Mouse (Mus musculus) spleen, postnatal 10 days (tissue): Measurements from ENCODE around the gene Htr5a.

Experiments used
- DNase-seq, 2 experiments: peaks; one replicate each; pipeline ENCODE4 v3.0.0; 2021 to 2022; ENCODE audit warnings: low spot score in 2 of 2

The Htr5a gene

GRCm38 (mm10) chr5:27881261-27881660 lies 39.3 kb downstream of the Htr5a start:
- no peak for DNase-seq

DNA sequence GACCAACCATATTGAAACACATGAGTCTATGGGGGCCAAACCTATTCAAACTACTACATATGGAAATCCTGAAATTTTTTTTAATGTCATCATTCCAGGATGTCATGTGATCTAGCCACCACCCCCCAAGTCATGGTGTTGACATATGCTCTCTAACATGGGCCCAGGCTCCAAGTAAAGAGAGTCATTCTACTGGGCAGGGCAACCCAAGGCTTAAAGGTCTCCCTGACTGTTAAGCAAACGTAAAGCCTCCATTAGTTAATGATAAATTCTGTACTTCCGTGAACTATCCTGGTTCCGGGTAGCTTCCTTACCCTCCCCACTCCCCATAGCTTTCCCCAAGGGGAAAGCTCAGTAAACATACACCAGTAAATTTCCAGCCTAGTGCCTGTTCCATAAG lies 46.1 kb downstream of the Htr5a start:
- DNase-seq = no peak

DNA sequence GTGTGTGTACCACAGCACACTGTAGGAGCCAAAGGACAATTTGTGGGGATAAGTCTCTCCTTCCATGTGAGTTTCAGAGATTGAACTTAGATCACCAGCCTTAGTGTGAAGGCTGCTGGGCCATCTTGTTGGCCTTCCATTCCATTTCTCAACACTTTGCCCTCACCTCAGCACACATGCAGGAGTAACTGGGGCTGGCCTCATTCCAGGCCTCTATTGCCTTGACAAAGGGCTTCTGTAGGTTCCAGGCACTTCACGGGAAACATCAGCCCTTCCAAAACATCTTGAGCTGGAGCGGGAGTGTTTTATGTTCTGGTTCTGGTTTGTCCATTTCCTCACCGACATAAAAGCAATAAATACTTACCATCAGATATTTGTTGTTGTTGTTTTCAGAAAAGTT lies 54.0 kb downstream of the Htr5a start:
- DNase-seq = no peak

- no peak for DNase-seq
These were observed 57.8 kb downstream of the Htr5a start for GRCm38 (mm10) chr5:27899756-27900155.

DNA sequence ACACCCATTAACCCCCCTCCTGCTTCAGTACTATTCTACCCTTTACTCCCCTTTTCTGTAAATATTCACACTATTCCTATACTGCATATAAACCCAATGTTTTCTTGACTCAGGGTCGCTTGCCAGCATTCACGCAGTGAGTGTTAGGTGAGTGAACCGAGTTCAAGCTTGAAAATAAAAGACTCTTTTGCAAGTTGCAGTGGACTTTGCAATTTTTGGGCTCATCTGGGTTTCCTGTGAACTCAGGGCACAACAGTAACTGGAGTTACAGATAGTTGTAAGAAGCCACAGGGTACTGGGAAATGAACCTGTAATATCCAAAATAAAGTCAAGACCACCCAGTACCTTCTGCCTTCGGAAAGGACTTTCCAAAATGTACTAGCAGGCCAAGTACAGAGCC lies 58.2 kb downstream of the Htr5a start:
- no peak for DNase-seq
